Mouse (Mus musculus) CD8-positive naive resting alpha-beta T cell, adult 2 months (primary cell): ENCODE data around the gene Arid1a.
A peak's percentile ranks its signal among the peaks of the same experiment; 100 is the strongest.
"Not testable (repeated sequence)": the region's sequence is repeated elsewhere in the genome, so short reads cannot be mapped to it uniquely, and the experiment has no call there.

Experiments
- DNase-seq, 2 experiments: peaks; one replicate each; pipeline ENCODE4 v3.0.0; 2022; ENCODE audit warnings: low read depth in 2 of 2, low spot score in 2 of 2

Arid1a gene

DNA sequence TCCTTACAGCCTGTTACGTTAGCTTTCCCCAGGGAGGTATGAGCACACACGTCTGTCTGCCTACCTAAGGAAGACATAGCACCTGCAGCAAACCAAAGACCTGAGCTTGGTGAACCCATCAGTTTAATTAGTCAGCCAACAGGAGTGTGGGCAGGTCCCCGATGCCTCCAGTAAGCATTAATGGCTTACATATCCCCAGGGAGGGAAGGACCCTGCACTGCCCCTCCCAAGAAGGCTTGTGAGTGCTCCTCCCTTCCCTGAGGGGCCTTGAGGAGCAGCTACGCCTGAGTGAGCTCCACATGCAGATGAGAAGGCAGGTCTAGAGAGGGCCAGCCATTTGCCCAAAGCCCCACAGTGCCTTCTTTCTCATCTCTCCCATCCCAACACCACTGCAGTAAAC is 100.3 kb downstream of the Arid1a start:
- no peak for DNase-seq

DNA sequence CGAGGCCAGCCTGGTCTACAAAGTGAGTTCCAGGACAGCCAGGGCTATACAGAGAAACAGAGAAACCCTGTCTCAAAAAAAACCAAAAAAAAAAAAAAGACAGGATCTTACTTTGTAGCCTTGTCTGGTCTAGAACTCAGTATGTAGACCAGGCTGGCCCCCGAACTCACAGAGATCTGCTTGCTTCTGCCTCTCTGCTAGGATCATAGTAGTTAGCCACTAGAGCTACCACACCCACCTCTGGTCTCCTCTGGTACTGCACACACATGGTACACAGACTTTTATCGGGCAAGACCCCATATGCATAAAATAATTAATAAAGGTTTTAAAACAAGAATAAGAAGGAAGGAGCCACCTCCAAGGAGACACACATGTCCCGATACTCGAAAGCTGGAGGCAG is 102.5 kb downstream of the Arid1a start:
- DNase-seq, result not testable (repeated sequence)

DNA sequence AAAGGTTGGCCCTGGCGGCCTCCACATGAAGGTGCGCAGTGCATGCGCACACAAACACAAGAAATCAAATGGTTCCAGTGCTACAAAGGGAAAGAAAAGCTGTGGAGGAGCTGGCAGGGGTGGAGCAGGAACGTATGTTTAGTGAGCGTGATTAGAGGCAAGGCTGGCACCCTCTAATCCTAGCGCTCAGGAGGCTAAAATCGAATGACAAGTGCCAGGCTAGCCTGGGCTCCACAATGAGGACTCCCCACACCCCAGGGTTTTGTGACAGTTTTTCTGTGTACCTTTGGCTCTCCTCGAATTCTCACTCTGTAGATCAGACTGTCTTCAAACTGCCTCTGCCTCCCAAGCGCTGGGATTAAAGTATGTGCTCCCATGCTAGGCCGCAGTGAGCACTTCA is 103.8 kb downstream of the Arid1a start:
- no peak for DNase-seq

DNA sequence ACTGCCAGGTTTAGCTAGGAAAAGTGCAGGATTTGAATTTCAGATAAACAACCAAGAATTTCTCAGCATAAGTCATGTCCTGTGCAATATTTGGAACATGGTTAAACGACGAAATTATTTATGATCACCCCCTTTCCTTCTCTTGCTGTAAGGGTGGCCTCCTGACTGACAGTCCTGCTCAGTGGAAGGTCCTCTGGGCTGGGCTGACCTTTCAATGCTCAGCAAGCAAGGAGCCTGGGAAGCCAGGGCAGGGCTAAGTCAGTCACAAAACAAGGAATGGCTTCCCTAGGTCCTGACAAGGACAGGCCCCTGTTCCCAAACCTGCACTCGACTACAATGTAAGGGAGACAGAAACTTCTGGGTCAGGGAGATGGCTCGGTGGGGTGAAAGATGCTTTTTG is 104.6 kb downstream of the Arid1a start:
- DNase-seq, result no peak

DNA sequence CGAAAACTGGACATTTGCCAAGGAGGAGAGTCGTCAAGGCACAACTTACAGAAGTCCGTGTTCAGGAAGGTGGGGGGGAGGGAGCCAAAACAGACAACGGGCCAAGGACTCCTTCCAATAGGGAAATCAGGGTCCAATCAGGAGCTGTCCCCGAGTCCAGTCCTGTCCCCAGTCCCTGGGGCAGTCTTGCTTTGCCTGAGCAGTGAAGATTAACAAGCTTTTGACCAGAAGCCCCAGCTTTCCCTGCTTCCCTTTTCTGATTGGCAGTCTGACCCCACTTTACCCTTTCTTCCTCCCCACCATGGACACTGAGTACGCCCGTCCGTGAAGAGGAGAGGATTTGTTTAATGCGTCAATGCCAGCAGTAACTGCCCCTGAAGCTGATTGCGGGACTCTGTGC is 105.1 kb downstream of the Arid1a start:
- DNase-seq, result no peak

DNA sequence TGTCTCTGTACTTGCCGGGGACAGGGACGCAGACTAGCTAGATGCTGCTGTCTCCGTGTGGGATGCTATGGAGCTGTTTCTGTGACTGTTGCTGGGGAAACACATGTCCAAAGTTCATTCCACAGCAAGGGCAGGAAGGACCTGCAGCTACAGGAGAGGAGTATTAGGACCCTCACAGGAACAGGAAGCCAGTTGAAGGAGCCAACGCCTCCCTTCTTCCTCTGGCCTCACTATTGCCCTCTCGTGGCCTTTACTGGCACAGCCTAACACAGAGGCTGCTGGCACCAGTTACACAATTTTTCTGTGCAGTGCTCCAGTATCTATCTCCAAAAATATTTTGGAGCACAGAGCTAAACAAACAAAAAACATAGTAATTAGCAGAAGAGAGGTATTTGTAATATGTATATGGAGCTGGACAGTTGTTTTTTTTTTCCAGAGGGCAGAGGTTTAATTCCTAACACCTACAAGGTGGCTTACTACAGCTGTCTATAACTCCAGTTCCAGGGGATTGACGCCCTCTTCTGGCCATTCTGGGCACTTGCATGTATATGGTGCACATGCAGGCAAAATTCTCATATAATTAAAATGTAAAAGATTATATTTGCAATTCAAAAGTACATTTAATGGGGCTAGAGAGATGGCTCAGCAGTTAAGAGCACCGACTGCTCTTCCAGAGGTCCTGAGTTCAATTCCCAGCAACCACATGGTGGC is 106.4 kb downstream of the Arid1a start, which contains the start of gene Zdhhc18:
TSS of gene Zdhhc18 (minus strand) at position 166 of the 711 bp plus-strand sequence.
- DNase-seq, result peak; percentile 76 to 91

DNA sequence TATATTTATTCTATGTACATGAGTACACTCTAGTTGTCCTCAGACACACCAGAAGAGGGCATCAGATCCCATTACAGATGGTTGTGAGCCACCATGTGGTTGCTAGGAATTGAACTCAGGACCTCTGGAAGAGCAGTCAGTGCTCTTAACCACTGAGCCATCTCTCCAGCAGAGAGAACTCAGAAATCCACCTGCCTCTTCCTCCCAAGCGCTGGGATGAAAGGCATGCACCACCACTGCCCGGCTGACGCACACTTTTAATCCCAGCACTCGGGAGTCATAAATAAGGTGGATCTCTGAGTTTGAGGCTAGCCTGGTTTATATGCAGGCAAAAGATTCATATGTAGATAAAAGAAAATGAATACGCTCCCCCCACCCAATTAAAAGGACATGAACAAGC is 107.1 kb downstream of the Arid1a start:
- not testable (repeated sequence) for DNase-seq

DNA sequence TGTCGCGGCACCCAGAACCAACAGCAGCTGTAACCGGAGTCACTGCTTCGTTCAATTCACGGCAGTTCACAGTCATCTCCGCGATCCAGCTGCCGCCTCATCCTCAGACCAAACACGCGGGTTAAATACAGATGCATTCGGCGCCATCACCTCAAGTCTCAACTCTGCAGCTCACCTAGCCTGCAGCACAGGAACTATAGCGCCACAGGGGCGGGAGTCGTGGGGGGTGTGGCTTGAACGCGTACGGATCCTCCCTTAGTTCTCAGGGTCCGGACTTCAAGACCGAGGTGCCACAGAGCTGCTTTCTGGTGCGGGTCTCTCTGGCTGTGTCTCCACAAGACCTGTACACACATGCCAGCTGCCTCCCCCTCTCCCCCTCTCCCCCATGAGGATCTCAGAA is 110.9 kb downstream of the Arid1a start:
- no peak for DNase-seq

DNA sequence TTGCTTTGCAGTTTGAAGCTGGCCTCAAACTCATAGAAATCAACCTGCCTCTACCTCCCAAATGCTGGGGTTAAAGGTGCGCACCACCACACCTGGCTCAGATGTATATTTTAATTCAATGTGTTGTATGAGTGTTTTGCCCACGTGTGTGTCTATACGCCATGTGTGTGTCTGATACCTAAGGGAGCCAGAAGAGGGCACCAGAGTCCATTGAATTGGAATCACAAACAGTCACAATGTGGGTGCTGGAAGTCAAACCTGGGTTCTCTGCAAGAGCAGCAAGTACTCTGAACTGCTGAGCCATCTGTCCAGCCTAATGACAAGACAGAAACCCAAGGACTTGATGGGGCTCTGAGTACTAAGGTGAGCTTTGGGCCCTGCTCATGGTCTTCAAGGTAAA is 111.4 kb downstream of the Arid1a start:
- DNase-seq, result no peak

DNA sequence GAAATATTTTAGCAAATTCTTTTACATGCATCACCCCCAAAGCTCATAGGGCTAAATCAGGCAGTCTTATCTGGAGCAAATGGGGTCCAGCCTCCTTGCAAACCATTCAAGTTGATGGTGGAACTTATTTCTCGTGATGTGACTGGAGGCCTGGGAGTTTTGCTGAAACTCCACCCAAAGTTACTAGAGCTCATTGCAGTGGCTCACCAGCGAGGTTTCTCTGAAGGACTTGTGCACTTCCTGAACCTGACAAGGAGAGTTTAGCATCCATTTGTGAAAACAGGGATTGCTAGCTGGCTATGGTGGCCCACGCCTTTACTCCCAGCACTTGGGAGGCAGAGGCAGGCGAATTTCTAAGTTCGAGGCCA is 122.5 kb downstream of the Arid1a start:
- DNase-seq, result no peak

DNA sequence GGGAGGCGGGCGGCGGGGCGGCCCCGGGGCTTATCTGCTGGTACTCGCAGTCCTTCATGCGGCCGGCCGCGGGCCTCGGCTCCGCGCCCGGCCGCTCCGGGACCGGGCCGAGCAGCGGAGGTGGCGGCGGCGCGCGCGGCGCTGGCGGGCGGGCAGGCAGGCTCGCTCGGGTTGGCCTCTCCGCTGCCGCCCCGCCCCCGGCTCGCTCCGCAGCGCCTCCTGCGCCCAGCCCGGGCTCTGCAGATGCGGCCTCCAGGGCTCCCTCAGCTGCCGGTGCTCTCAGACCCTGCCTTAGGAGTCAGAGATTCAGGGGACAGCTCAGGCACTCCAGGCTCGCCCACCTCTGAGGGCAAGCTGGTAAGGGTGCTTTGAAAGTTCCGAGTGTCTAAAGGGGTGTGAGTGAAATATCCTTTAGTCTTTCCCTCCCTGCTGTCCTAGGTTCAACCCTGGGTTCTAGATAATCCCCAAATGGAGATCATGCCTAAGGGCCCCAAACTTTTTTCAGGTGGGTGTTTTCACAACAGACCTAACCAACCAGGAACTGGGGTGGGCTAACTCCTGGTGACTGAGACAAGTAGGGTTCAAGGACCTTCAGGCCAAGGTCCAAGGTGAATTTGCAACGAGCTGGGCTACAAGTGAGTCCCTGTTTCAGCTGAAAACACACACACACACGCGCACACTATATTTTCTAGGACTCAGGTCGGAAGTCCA is 123.1 kb downstream of the Arid1a start:
- DNase-seq, result peak; percentile 85 to 91

DNA sequence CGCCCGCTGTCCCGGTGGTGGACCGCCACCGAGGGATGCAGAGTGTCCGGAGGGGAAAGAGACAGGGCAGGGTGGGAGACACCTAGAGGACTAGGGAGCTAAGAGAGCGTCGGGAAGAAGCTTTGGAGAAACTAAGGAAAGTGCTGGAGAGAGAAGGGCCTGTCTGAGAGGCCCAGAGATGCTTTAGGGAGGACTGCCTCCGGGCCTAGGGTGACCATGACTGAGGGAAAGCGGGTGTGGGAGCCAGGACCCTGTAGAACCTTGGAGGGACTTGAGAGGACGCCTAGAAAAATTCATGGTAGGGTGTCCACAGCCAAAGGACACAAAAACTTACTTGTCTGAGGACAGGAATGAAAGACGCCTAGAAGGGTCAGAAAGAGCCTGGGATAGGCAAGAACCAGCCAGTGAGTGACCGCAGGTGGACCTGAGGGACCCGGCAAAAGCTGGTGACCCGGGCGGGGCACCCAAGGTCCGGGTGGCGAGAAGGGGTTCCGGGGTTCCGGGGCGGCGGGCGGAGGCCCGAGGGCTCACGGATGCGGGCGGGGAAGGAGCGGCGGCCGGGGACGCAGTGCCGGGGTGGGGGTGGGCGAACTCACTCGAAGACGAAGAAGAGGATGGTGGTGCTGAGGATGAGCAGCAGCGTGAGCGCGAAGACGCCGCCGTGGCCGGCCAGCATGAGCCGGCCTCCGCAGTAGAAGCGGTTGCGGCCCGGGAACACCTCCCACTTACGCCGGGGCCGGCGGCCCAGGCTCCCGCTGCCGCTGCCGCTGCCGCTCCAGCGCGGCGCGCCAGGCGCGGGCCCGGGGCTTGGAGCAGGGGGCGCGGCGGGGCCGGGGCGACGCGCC is 123.9 kb downstream of the Arid1a start:
- DNase-seq, result peak in 1 of 2 experiments; percentile 34

DNA sequence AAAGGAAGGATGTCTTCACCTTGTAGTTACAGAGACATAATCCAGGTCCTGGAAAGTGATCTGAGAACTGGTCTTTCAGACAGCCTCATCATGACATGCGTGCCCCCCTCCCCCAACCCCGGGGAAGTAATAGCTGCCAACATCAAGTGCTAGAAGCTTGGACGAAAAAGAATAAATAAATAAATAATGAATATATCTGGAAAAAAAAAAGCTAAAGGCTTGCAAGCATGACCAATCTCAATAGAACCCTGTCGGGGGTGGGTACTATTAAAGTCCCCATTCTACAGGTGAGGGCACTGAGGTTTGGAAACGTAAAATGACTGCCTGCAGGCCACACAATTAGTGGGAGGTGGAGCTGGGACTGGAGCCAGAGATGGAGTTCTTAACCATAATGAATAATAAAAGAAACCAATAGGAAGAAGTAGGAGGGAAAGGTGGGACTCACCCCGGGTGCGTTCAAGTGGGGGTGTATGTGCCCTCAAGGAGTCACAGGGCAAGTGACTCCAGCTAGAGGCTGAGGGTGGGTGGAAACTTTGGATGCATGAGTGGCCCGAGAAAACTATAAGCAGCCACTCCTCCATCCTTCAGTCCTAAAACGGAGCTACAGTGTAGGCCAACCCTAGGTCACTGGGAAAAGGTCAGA is 124.7 kb downstream of the Arid1a start:
- no peak for DNase-seq

DNA sequence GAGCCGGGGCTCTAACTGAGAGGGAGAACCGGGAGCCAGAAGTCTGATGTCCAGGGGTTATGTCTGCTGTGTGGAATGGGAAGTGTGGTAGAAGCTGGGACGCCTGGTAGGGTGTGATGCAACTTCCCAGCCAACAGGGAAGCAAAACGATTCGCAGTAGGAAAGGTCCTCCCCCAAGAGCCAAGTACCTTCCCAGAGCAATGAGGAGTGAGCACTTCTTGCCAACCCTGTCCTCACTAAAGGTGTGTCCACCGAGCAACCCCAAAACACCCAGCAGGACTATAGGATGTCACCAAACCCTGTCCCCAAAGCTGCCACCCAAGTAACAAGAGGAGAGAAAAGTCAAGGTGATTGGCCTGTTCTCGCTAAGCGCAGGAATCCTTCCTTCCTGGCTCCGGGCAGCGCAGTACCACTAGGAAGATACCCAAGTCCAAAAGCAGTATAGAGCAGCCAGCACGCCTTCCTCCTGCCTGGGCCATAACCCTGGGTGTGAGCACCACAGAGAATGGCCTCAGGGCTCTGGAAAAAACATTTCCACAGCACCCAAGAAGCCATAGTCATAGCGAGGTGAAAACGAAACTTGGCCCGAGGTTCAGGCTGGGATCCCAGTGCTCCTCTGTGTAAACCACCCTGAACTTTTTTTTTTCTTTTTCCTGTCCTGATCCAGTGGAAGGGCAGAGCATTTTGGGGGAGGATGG is 125.3 kb downstream of the Arid1a start:
- DNase-seq, result no peak

DNA sequence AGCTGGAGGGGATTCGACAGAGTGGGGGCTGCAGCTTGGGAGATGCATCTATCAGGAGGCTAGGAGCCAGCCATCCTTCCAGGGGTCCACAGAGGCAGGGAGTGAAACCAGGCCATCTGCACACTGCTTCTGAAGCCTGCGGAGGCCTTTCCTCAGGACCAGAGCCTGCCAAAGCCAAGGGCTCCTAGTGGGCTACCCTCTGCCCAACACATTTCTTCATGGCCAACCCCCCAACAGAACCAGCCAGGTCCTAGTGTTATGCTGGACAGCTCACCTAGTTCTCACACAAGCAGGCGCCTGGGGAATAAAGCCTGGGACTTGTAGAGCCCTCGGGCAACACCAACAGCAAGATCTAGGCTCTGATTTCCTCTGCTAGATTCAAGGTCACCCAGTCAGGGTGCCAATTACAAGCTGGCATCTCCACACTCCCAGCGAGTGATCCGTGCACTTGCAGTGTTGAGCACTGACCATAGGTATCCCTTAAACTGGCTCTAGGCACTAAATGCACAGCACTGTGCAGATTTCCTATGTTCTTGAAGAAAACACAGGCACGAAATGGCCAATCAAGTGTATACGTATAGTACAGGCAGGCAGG is 126.1 kb downstream of the Arid1a start:
- no peak for DNase-seq

DNA sequence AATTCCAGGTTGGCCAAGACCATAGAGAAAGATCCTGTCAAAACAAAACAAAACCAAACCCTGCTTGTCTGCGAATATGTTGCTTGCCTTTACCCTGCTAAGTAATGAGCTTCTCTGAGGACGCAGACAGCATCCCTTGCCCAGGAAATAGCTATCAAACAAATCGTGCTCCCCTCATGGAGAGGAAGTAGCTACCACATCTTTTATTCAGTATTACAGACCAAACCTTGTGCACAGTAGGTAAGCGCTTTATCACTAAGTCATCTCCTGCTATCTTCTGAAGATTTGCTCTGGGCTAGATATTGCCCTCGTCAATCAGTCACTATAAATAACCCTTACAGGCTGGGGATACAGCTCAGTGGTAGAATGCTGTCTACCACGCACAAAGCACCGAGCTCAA is 127.4 kb downstream of the Arid1a start:
- peak; percentile 34 to 55 for DNase-seq
